Mouse (Mus musculus): ENCODE data around the gene Klf6.

GRCm38 (mm10) chr13:5846860-5847259 lies 14.4 kb upstream of the Klf6 start:
- TF ChIP-seq GATA1 (IDR thresholded peaks at IDR 0.05; ENCODE audit: borderline replicate concordance, low read length) (no peak), FLI1 (IDR thresholded peaks at IDR 0.05; ENCODE audit: low read length) (no peak)

All from megakaryocyte, embryonic 14.5 days (primary cell).